In the genomic region with DNA sequence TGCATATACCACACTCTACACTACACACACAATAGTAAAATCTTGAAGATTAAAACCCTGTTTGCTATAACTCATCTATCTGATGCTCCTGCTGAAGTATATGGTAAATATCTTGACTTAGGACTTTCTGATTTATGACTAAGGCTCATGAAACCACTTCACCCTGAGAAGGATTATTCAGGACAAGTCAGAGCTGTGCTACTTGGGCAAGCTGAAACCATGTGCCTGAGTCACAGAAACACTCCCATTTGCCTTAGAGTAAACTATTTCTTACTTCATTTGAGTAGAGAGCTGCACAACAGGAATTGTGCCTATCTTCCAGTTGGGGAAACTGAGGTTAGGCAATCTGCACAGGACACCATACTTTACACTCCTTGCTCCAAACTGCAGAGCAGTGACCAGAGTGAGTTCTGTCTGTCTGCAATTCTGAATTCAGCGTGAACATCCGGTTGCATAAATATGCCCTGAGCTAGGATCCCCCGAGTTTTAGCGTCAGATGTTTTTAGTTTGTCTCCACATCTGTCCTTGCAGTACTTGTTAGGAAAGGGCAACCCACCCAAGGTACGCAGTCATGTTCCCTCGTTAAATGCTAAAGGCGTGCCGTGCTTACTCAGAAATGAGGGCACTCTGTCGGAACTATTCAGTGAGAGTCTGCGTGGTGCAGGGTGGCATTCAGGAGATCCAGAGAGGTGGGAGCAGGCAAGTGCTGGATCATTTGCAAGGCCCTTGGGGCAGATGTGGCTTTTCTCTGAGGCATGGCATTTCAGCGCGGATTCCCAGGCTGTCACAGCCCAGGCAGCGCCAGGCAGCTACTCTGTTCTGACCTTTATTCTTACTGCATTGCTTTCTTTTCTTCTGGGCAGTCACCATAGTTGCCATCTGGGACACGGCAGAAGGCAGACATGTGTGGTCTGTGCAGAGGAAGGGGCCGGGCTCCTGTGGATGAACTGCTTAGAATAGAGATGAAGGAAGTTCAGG, we compare ENCODE assay signal across 10 mouse cellular contexts. TPM values are rescaled to one million over a fixed set of nuclear protein-coding genes. Genes with fewer than 3 reads are reported as not detected.
A peak's percentile ranks its signal among the peaks of the same experiment; 100 is the strongest.
DNase-seq lines count a peak whose midpoint lies in the region; ATAC-seq and TF ChIP-seq lines count a peak whose summit lies in the region.
"Had no signal": no experiment of that assay in that cellular context is flagged by ENCODE, and none has a peak within 500 bp of the region (broad histone marks: within the 10 kb centered on the region; RNA-seq: fewer than 3 reads in every experiment).

No protein-coding gene starts in this region.

- H3K36me3 ChIP-seq in kidney, postnatal 0 days (ENCODE audit: insufficient read depth, low read length): no peaks in the 10 kb centered on the region
- H3K36me3 ChIP-seq in forebrain, embryonic 14.5 days (ENCODE audit: control insufficient read depth, insufficient read depth, low read length): no peaks in the 10 kb centered on the region
- no peaks in the 10 kb centered on the region for H3K36me3 ChIP-seq in limb, embryonic 14.5 days (ENCODE audit: control insufficient read depth, insufficient read depth, low read length)

- peaks cover 10% of the 10 kb centered on the region; the same call in 1 of the 2 replicates for H3K4me1 ChIP-seq in kidney, postnatal 0 days (replicated peaks; ENCODE audit: insufficient read depth, low read length)
- H3K4me1 ChIP-seq in forebrain, embryonic 14.5 days (ENCODE audit: control insufficient read depth, insufficient read depth, low read length): peaks cover 11% of the 10 kb centered on the region
- H3K4me1 ChIP-seq in limb, embryonic 14.5 days (ENCODE audit: control insufficient read depth, insufficient read depth, low read length): peaks cover 8% of the 10 kb centered on the region

- H3K27ac ChIP-seq in kidney, postnatal 0 days: no peak overlapping the region
- no peak overlapping the region for H3K27ac ChIP-seq in forebrain, embryonic 14.5 days (ENCODE audit: low read depth, low read length)
- no peak overlapping the region for H3K27ac ChIP-seq in limb, embryonic 14.5 days (replicated peaks; ENCODE audit: low read depth, low read length)

- no peak for TF ChIP-seq POLR2A in limb, embryonic 14.5 days (IDR thresholded peaks at IDR 0.05; ENCODE audit: borderline replicate concordance, extremely low read depth, insufficient read depth, insufficient read length)

- 54% methylated on average over 15 of the region's 15 CpGs for WGBS in kidney, postnatal 0 days
- WGBS in forebrain, embryonic 14.5 days: 40% methylated on average over 15 of the region's 15 CpGs
- 23% methylated on average over 15 of the region's 15 CpGs for WGBS in limb, embryonic 14.5 days

- H3K4me2 ChIP-seq in kidney, postnatal 0 days (ENCODE audit: low read length): no peak overlapping the region
- H3K4me2 ChIP-seq in forebrain, embryonic 14.5 days (ENCODE audit: low read length): no peak overlapping the region
- peak overlapping the region; percentile 19; the same call in 1 of the 2 replicates for H3K4me2 ChIP-seq in limb, embryonic 14.5 days (replicated peaks; ENCODE audit: low read depth, low read length, severe bottlenecking)

- 0 out of 2 replicates have a peak, but pooled peaks have one; percentile 17 for ATAC-seq in kidney, postnatal 0 days (replicated peaks; ENCODE audit: low FRiP score, low read depth)
- ATAC-seq in forebrain, embryonic 14.5 days: peak; percentile 73
- ATAC-seq in limb, embryonic 14.5 days (ENCODE audit: low FRiP score, low read depth): no peak; the same call in 1 of the 2 replicates

- H3K27me3 ChIP-seq in kidney, postnatal 0 days (ENCODE audit: insufficient read depth, low read length): no peaks in the 10 kb centered on the region
- no peaks in the 10 kb centered on the region for H3K27me3 ChIP-seq in forebrain, embryonic 14.5 days (replicated peaks; ENCODE audit: control insufficient read depth, insufficient read depth, low read length)
- H3K27me3 ChIP-seq in limb, embryonic 14.5 days (ENCODE audit: control insufficient read depth, insufficient read depth, low read length): no peaks in the 10 kb centered on the region
- H3K27me3 ChIP-seq: CH12.LX had no signal

- no peak overlapping the region for H3K4me3 ChIP-seq in kidney, postnatal 0 days (replicated peaks; ENCODE audit: low read depth, low read length)
- H3K4me3 ChIP-seq in forebrain, embryonic 14.5 days (ENCODE audit: low read depth, low read length): no peak overlapping the region
- H3K4me3 ChIP-seq in limb, embryonic 14.5 days (replicated peaks; ENCODE audit: low read length): no peak overlapping the region

- DNase-seq in kidney, postnatal 0 days (ENCODE audit: low spot score): no peak
- DNase-seq in kidney, postnatal 25 days: no peak
- peak; percentile 31 for DNase-seq in forebrain, embryonic 14.5 days (ENCODE audit: low spot score)
- no peak for DNase-seq in limb, embryonic 14.5 days (ENCODE audit: low spot score)
- DNase-seq in retina, postnatal 1 day: peak; percentile 58
- DNase-seq in yolk sac, embryonic 10.5 days (ENCODE audit: low spot score): no peak
- no peak for DNase-seq in kidney, postnatal 14 days
- DNase-seq in ovary, postnatal 10 days (ENCODE audit: low spot score): no peak
- DNase-seq: layer of hippocampus, postnatal 36 days had no signal

- TF ChIP-seq CTCF in kidney, postnatal 0 days (IDR thresholded peaks at IDR 0.05; ENCODE audit: low read depth): no peak

- no peak overlapping the region for H3K9ac ChIP-seq in kidney, postnatal 0 days (ENCODE audit: low read depth, low read length)
- H3K9ac ChIP-seq in forebrain, embryonic 14.5 days (ENCODE audit: low read length): no peak overlapping the region
- no peak overlapping the region for H3K9ac ChIP-seq in limb, embryonic 14.5 days (ENCODE audit: low read depth, low read length, severe bottlenecking)

- no peaks in the 10 kb centered on the region for H3K9me3 ChIP-seq in kidney, postnatal 0 days (replicated peaks; ENCODE audit: low read length)
- no peaks in the 10 kb centered on the region for H3K9me3 ChIP-seq in forebrain, embryonic 14.5 days (replicated peaks; ENCODE audit: control insufficient read depth, low read length)
- H3K9me3 ChIP-seq in limb, embryonic 14.5 days (ENCODE audit: control insufficient read depth, low read length): no peaks in the 10 kb centered on the region

RNA-seq across cellular contexts. Expression of a gene that starts 53.6 kb away (rescaled TPM):
- polyA plus RNA-seq in kidney, postnatal 0 days (2015; fragmentation: Nextera tagmentation; extraction: Ambion mirVana): 28.9 and 32.3 TPM in 2 replicates
- polyA plus RNA-seq in forebrain, embryonic 14.5 days (2014; fragmentation: Nextera tagmentation; extraction: Ambion mirVana): 29.6 and 36.3 TPM in 2 replicates
- polyA plus RNA-seq in limb, embryonic 14.5 days (2012; rRNA removed): 39.9 and 56.5 TPM in 2 replicates
- polyA plus RNA-seq in limb, embryonic 14.5 days (2014; fragmentation: Nextera tagmentation; extraction: Ambion mirVana): 32.5 and 39.4 TPM in 2 replicates

Comparison
In these comparisons a context has a peak if more than half of its experiments do, and no peak if none do; other contexts are left out.
1. DNase-seq: peak in forebrain, embryonic 14.5 days (single experiment) and retina, postnatal 1 day (single experiment); none in kidney, postnatal 0 days (single experiment), kidney, postnatal 25 days (0 of 2), limb, embryonic 14.5 days (single experiment), yolk sac, embryonic 10.5 days (single experiment), kidney, postnatal 14 days (single experiment) and ovary, postnatal 10 days (single experiment).